Mouse (Mus musculus): Measurements from ENCODE around the gene Litaf. TPM values are rescaled to one million over a fixed set of nuclear protein-coding genes. Genes with fewer than 3 reads are reported as not detected.
A peak's percentile ranks its signal among the peaks of the same experiment; 100 is the strongest.

The Litaf gene
- total and polyA plus RNA-seq, 3 experiments, result 25.7 to 50.1 TPM; not detected in 1

GRCm38 (mm10) chr16:11017807-11018595 lies 48.0 kb downstream of the Litaf start:
- H3K27ac ChIP-seq (ENCODE audit: control insufficient read depth, low read depth, low read length), result no peak overlapping the region

GRCm38 (mm10) chr16:11016353-11016752 lies 49.6 kb downstream of the Litaf start:
- no peak for DNase-seq (ENCODE audit: low read depth, low spot score)
- H3K4me3 ChIP-seq (ENCODE audit: control insufficient read depth in 1 of 2, insufficient read depth in 1 of 2, low read depth in 2 of 2, low read length in 2 of 2), result no peak overlapping the region
- peaks cover 0 to 13% of the 10 kb centered on the region in 2 experiments; a peak in 2 of 4 replicates for H3K36me3 ChIP-seq (ENCODE audit: control insufficient read depth in 1 of 2, insufficient read depth in 2 of 2, low read length in 2 of 2)
- no peaks in the 10 kb centered on the region for H3K9me3 ChIP-seq (replicated peaks; ENCODE audit: insufficient read depth, low read length)
- H3K9ac ChIP-seq (ENCODE audit: control insufficient read depth, low read depth, low read length, poor library complexity, severe bottlenecking), result no peak overlapping the region
- peaks cover 10 to 21% of the 10 kb centered on the region in 2 experiments for H3K4me1 ChIP-seq (ENCODE audit: control insufficient read depth in 1 of 2, insufficient read depth in 2 of 2, low read length in 2 of 2)
- no peaks in the 10 kb centered on the region for H3K27me3 ChIP-seq (ENCODE audit: control insufficient read depth in 1 of 2, insufficient read depth in 2 of 2, low read length in 2 of 2)
- no peak for TF ChIP-seq ZKSCAN1 (IDR thresholded peaks at IDR 0.05; ENCODE audit: low read depth, low read length)
- no peak for TF ChIP-seq MEF2A (IDR thresholded peaks at IDR 0.05; ENCODE audit: extremely low read depth, insufficient replicate concordance, low read depth, low read length, poor library complexity, severe bottlenecking)
- TF ChIP-seq NRF1 (IDR thresholded peaks at IDR 0.05; ENCODE audit: insufficient read depth, low read depth, low read length, poor library complexity, severe bottlenecking), result no peak
- TF ChIP-seq USF2 (IDR thresholded peaks at IDR 0.05; ENCODE audit: borderline replicate concordance in 1 of 2, insufficient read depth in 1 of 2, low read depth in 1 of 2, low read length in 2 of 2), result no peak
- no peak for TF ChIP-seq MAZ (IDR thresholded peaks at IDR 0.05; ENCODE audit: low read depth, low read length)
- TF ChIP-seq MYB (IDR thresholded peaks at IDR 0.05; ENCODE audit: low read depth, low read length), result no peak
- no peak for TF ChIP-seq ZMIZ1 (IDR thresholded peaks at IDR 0.05; ENCODE audit: low read depth, low read length)
- TF ChIP-seq MXI1 (IDR thresholded peaks at IDR 0.05; ENCODE audit: low read depth, low read length), result no peak
- no peak for TF ChIP-seq BHLHE40 (IDR thresholded peaks at IDR 0.05; ENCODE audit: borderline replicate concordance, low read depth, low read length)
- no peak for TF ChIP-seq POLR2AphosphoS2 (IDR thresholded peaks at IDR 0.05; ENCODE audit: low read length)
- TF ChIP-seq USF1 (IDR thresholded peaks at IDR 0.05; ENCODE audit: low read depth, low read length), result no peak
- no peak for TF ChIP-seq MAFK (IDR thresholded peaks at IDR 0.05; ENCODE audit: borderline replicate concordance, low read depth, low read length)
- TF ChIP-seq MYC (IDR thresholded peaks at IDR 0.05; ENCODE audit: low read depth, low read length), result no peak
- TF ChIP-seq RCOR1 (IDR thresholded peaks at IDR 0.05; ENCODE audit: low read depth, low read length), result no peak
- TF ChIP-seq ZNF384 (IDR thresholded peaks at IDR 0.05; ENCODE audit: low read depth, low read length), result no peak
- no peak for TF ChIP-seq ELF1 (IDR thresholded peaks at IDR 0.05; ENCODE audit: low read depth, low read length)
- no peak for TF ChIP-seq E2F4 (IDR thresholded peaks at IDR 0.05; ENCODE audit: borderline replicate concordance, low read depth, low read length)
- no peak for TF ChIP-seq RAD21 (IDR thresholded peaks at IDR 0.05; ENCODE audit: low read depth, low read length)
- TF ChIP-seq SIN3A (IDR thresholded peaks at IDR 0.05; ENCODE audit: low read length), result no peak
- no peaks in the 10 kb centered on the region for H3K79me2 ChIP-seq (ENCODE audit: control insufficient read depth, insufficient read depth, low read length, poor library complexity)
- H3K27ac ChIP-seq (ENCODE audit: control insufficient read depth, low read depth, low read length), result no peak overlapping the region

More at GRCm38 (mm10) chr16:11017807-11018595, 48.0 kb downstream of the Litaf start:
- peaks cover 0 to 5% of the 10 kb centered on the region in 2 experiments; a peak in 2 of 4 replicates for H3K36me3 ChIP-seq (ENCODE audit: control insufficient read depth in 1 of 2, insufficient read depth in 2 of 2, low read length in 2 of 2)
- no peaks in the 10 kb centered on the region for H3K9me3 ChIP-seq (replicated peaks; ENCODE audit: insufficient read depth, low read length)
- TF ChIP-seq MAZ (IDR thresholded peaks at IDR 0.05; ENCODE audit: low read depth, low read length), result no peak
- no peak for TF ChIP-seq GATA1 (IDR thresholded peaks at IDR 0.05; ENCODE audit: low read depth, low read length)
- no peak for TF ChIP-seq USF2 (IDR thresholded peaks at IDR 0.05; ENCODE audit: borderline replicate concordance in 1 of 2, insufficient read depth in 1 of 2, low read depth in 1 of 2, low read length in 2 of 2)
- peak; percentile 58; the same call in 1 of the 2 replicates for TF ChIP-seq USF1 (IDR thresholded peaks at IDR 0.05; ENCODE audit: low read depth, low read length)
- no peak for TF ChIP-seq TCF12 (IDR thresholded peaks at IDR 0.05; ENCODE audit: low read depth, low read length)
- no peaks in the 10 kb centered on the region for H3K27me3 ChIP-seq (ENCODE audit: control insufficient read depth in 1 of 2, insufficient read depth in 2 of 2, low read length in 2 of 2)
- peaks cover 4 to 11% of the 10 kb centered on the region in 2 experiments for H3K4me1 ChIP-seq (ENCODE audit: control insufficient read depth in 1 of 2, insufficient read depth in 2 of 2, low read length in 2 of 2)
- no peaks in the 10 kb centered on the region for H3K79me2 ChIP-seq (ENCODE audit: control insufficient read depth, insufficient read depth, low read length, poor library complexity)
- H3K9ac ChIP-seq (ENCODE audit: control insufficient read depth, low read depth, low read length, poor library complexity, severe bottlenecking), result no peak overlapping the region
- no peak for DNase-seq (ENCODE audit: low read depth, low spot score)
- no peak overlapping the region for H3K4me3 ChIP-seq (ENCODE audit: control insufficient read depth in 1 of 2, insufficient read depth in 1 of 2, low read depth in 2 of 2, low read length in 2 of 2)

Data from MEL (cell line).